Mouse (Mus musculus): Measurements from ENCODE around the gene Ccdc7a.

Gene Ccdc7a

GRCm38 (mm10) chr8:128685507-128686428 is 379.5 kb downstream of the Ccdc7a start, which contains the start of gene Itgb1:
TSS of gene Itgb1 (plus strand) at chr8:128685654.
- peak; percentile 95 to 99 for DNase-seq

- peak in 1 of 2 experiments; percentile 58 for DNase-seq
Observed at GRCm38 (mm10) chr8:128684609-128685506, 380.5 kb downstream of the Ccdc7a start.
